Mouse (Mus musculus) hindlimb bud, embryonic 11.5 days (tissue): ENCODE measurements around the gene Dio3.

Source experiments
- DNase-seq: peaks from one replicate; pipeline ENCODE4 v3.0.0-alpha.2; 2012; ENCODE audit warnings: low read depth, low spot score; ENCODE audit errors: extremely low spot score

The Dio3 gene

GRCm38 (mm10) chr12:110319696-110320095 is 40.8 kb downstream of the Dio3 start:
- no peak for DNase-seq
